Comparison of ENCODE assay signal across 9 mouse cellular contexts in genomic region chr5:111421424-111421823, GRCm38 (mm10). TPM values are rescaled to one million over a fixed set of nuclear protein-coding genes. Genes with fewer than 3 reads are reported as not detected.
DNase-seq lines count a peak whose midpoint lies in the region; ATAC-seq and TF ChIP-seq lines count a peak whose summit lies in the region.
"Had no signal": no experiment of that assay in that cellular context is flagged by ENCODE, and none has a peak within 500 bp of the region (broad histone marks: within the 10 kb centered on the region; RNA-seq: fewer than 3 reads in every experiment).

No protein-coding gene starts in this region.

- no peaks in the 10 kb centered on the region for H3K9me3 ChIP-seq in liver, embryonic 11.5 days (ENCODE audit: control insufficient read depth, low read length)
- no peaks in the 10 kb centered on the region for H3K9me3 ChIP-seq in forebrain, embryonic 11.5 days (ENCODE audit: control insufficient read depth, low read length)
- H3K9me3 ChIP-seq in limb, embryonic 10.5 days (replicated peaks) = no peaks in the 10 kb centered on the region

- no peak overlapping the region for H3K4me3 ChIP-seq in liver, embryonic 11.5 days (ENCODE audit: low read depth, low read length)
- H3K4me3 ChIP-seq in forebrain, embryonic 11.5 days (ENCODE audit: low read depth, low read length) = peak overlapping the region; percentile 97
- peak overlapping the region; percentile 78 for H3K4me3 ChIP-seq in limb, embryonic 10.5 days
- H3K4me3 ChIP-seq in olfactory bulb, adult 2 months (ENCODE audit: insufficient read depth, low read depth, low read length) = peak overlapping the region; percentile 71; the same call in 1 of the 2 replicates

- no peak for DNase-seq in liver, embryonic 11.5 days (ENCODE audit: low spot score)
- DNase-seq in liver = no peak
- no peak for DNase-seq in forebrain, embryonic 11.5 days (ENCODE audit: low spot score)
- DNase-seq in limb, embryonic 10.5 days (ENCODE audit: low spot score) = no peak
- DNase-seq in adrenal gland, postnatal 4 days (ENCODE audit: low spot score in 2 of 2) = no peak
- DNase-seq in thymus, postnatal 25 days = no peak

- no peak overlapping the region for H3K9ac ChIP-seq in liver, embryonic 11.5 days (ENCODE audit: low read depth, low read length)
- peak overlapping the region; percentile 99 for H3K9ac ChIP-seq in forebrain, embryonic 11.5 days (ENCODE audit: low read length)

- TF ChIP-seq POLR2A in olfactory bulb, adult 2 months (IDR thresholded peaks at IDR 0.05; ENCODE audit: insufficient read depth, low read depth, low read length) = no peak

- ATAC-seq in liver, embryonic 11.5 days (replicated peaks; ENCODE audit: low FRiP score) = no peak
- ATAC-seq in forebrain, embryonic 11.5 days (replicated peaks; ENCODE audit: low FRiP score) = no peak
- no peak for ATAC-seq in cerebellum, adult (ENCODE audit: insufficient number of reproducible peaks, low FRiP score, low TSS enrichment)

- H3K27me3 ChIP-seq in liver, embryonic 11.5 days (replicated peaks; ENCODE audit: control insufficient read depth, insufficient read depth, low read length) = peaks cover 63% of the 10 kb centered on the region
- H3K27me3 ChIP-seq in forebrain, embryonic 11.5 days (ENCODE audit: control insufficient read depth, insufficient read depth, low read length) = no peaks in the 10 kb centered on the region
- H3K27me3 ChIP-seq in limb, embryonic 10.5 days (ENCODE audit: low read depth, poor library complexity, severe bottlenecking) = peaks cover 83% of the 10 kb centered on the region

- H3K4me1 ChIP-seq in liver, embryonic 11.5 days (replicated peaks; ENCODE audit: control insufficient read depth, insufficient read depth, low read length) = peaks cover 9% of the 10 kb centered on the region
- peaks cover 36% of the 10 kb centered on the region for H3K4me1 ChIP-seq in forebrain, embryonic 11.5 days (replicated peaks; ENCODE audit: control insufficient read depth, insufficient read depth, low read length)
- peaks cover 64% of the 10 kb centered on the region for H3K4me1 ChIP-seq in limb, embryonic 10.5 days
- H3K4me1 ChIP-seq in olfactory bulb, adult 2 months (ENCODE audit: control insufficient read depth, insufficient read depth, low read length) = peaks cover 38% of the 10 kb centered on the region

- H3K4me2 ChIP-seq in liver, embryonic 11.5 days = peak overlapping the region; percentile 14
- peak overlapping the region; percentile 98 for H3K4me2 ChIP-seq in forebrain, embryonic 11.5 days (ENCODE audit: low read depth, low read length, severe bottlenecking)

- no peak for TF ChIP-seq CTCF in olfactory bulb, adult 2 months (IDR thresholded peaks at IDR 0.05; ENCODE audit: insufficient read depth, low read depth, low read length)

- H3K36me3 ChIP-seq in liver, embryonic 11.5 days (ENCODE audit: control insufficient read depth, insufficient read depth, low read length) = no peaks in the 10 kb centered on the region
- peaks cover 9% of the 10 kb centered on the region for H3K36me3 ChIP-seq in forebrain, embryonic 11.5 days (ENCODE audit: control insufficient read depth, insufficient read depth, low read length)
- H3K36me3 ChIP-seq in limb, embryonic 10.5 days = peaks cover 34% of the 10 kb centered on the region

- no peak overlapping the region for H3K27ac ChIP-seq in liver, embryonic 11.5 days (ENCODE audit: low read depth, low read length)
- H3K27ac ChIP-seq in forebrain, embryonic 11.5 days (ENCODE audit: low read depth, low read length) = no peak overlapping the region
- H3K27ac ChIP-seq in limb, embryonic 10.5 days = no peak overlapping the region
- H3K27ac ChIP-seq in olfactory bulb, adult 2 months (ENCODE audit: insufficient read depth, low read depth, low read length) = no peak overlapping the region

- 79% methylated on average over 15 of the region's 15 CpGs for WGBS in liver, embryonic 11.5 days
- WGBS in forebrain, embryonic 11.5 days = 56% methylated on average over 15 of the region's 15 CpGs
- WGBS in limb, embryonic 10.5 days = 67% methylated on average over 15 of the region's 15 CpGs
- WGBS in olfactory bulb, adult 2 months = 69% methylated on average over 15 of the region's 15 CpGs

RNA-seq across cellular contexts. Expression of gene Mn1, which starts 4.3 kb away (rescaled TPM):
- polyA plus RNA-seq in liver, embryonic 11.5 days (2014; fragmentation: Nextera tagmentation; extraction: Ambion mirVana) = 5.2 and 5.3 TPM in 2 replicates
- 50.9 and 51.9 TPM in 2 replicates for polyA plus RNA-seq in forebrain, embryonic 11.5 days (2014; fragmentation: Nextera tagmentation; extraction: Ambion mirVana)
- polyA plus RNA-seq in limb, embryonic 10.5 days (2016; fragmentation: Nextera tagmentation; extraction: Ambion mirVana) = 7.4 and 13.1 TPM in 2 replicates
- polyA plus RNA-seq in olfactory bulb, adult 2 months (2012; ENCODE audit: insufficient read depth, insufficient read length, low replicate concordance, missing spikeins) = not detected in 2 replicates
- 10 to 100 TPM in 1 of 2 experiments, 1 to 10 TPM in 1; 9.9 to 10.7 TPM for total RNA-seq in adrenal gland, postnatal 4 days (2021)
- total RNA-seq: MEL had no signal
